Mouse (Mus musculus): ENCODE measurements around the gene Pcyt2.
"Not testable (repeated sequence)": the region's sequence is repeated elsewhere in the genome, so short reads cannot be mapped to it uniquely, and the experiment has no call there.

The Pcyt2 gene

GRCm38 (mm10) chr11:120615606-120616203 lies 2.0 kb downstream of the Pcyt2 start:
- DNase-seq (ENCODE audit: low spot score in 2 of 2): no peak

- no peak for DNase-seq (ENCODE audit: low spot score in 2 of 2)
Observed at GRCm38 (mm10) chr11:120615167-120615566, 2.6 kb downstream of the Pcyt2 start.

GRCm38 (mm10) chr11:120613976-120614375 lies 3.8 kb downstream of the Pcyt2 start:
- DNase-seq (ENCODE audit: low spot score in 2 of 2): no peak

GRCm38 (mm10) chr11:120613481-120613972 lies 4.2 kb downstream of the Pcyt2 start:
- DNase-seq (ENCODE audit: low spot score in 2 of 2): no peak

- DNase-seq (ENCODE audit: low spot score in 2 of 2): peak in 1 of 2 experiments; percentile 56
Observed at GRCm38 (mm10) chr11:120612763-120613162, 5.0 kb downstream of the Pcyt2 start.

GRCm38 (mm10) chr11:120610477-120611046 lies 7.2 kb downstream of the Pcyt2 start:
- no peak for DNase-seq (ENCODE audit: low spot score in 2 of 2)

- no peak for DNase-seq (ENCODE audit: low spot score in 2 of 2)
Observed at GRCm38 (mm10) chr11:120609250-120609649, 8.5 kb downstream of the Pcyt2 start.

- no peak for DNase-seq (ENCODE audit: low spot score in 2 of 2)
Observed at GRCm38 (mm10) chr11:120608241-120609034, 9.3 kb downstream of the Pcyt2 start, which contains the start of gene Npb. Gene Npb, plus strand, starts transcription at chr11:120608477.

GRCm38 (mm10) chr11:120606764-120607163 lies 11.0 kb downstream of the Pcyt2 start:
- no peak for DNase-seq (ENCODE audit: low spot score in 2 of 2)

GRCm38 (mm10) chr11:120605667-120606066 lies 12.1 kb downstream of the Pcyt2 start:
- DNase-seq (ENCODE audit: low spot score in 2 of 2): no peak

- DNase-seq (ENCODE audit: low spot score in 2 of 2): no peak
Observed at GRCm38 (mm10) chr11:120603545-120603944, 14.2 kb downstream of the Pcyt2 start.

GRCm38 (mm10) chr11:120600716-120601115 lies 17.0 kb downstream of the Pcyt2 start:
- no peak for DNase-seq (ENCODE audit: low spot score in 2 of 2)

GRCm38 (mm10) chr11:120598990-120599549 lies 18.7 kb downstream of the Pcyt2 start:
- no peak for DNase-seq (ENCODE audit: low spot score in 2 of 2)

- peak; percentile 82 to 88 for DNase-seq (ENCODE audit: low spot score in 2 of 2)
Observed at GRCm38 (mm10) chr11:120598283-120598989, 19.3 kb downstream of the Pcyt2 start, which contains the start of the genes Alyref and Anapc11. Gene Alyref, minus strand, starts transcription at chr11:120598365. Gene Anapc11, plus strand, starts transcription at chr11:120598421.

GRCm38 (mm10) chr11:120597240-120598235 lies 20.2 kb downstream of the Pcyt2 start:
- no peak for DNase-seq (ENCODE audit: low spot score in 2 of 2)

- DNase-seq (ENCODE audit: low spot score in 2 of 2): no peak
Observed at GRCm38 (mm10) chr11:120588531-120588930, 29.2 kb downstream of the Pcyt2 start.

- no peak for DNase-seq (ENCODE audit: low spot score in 2 of 2)
Observed at GRCm38 (mm10) chr11:120583937-120584336, 33.8 kb downstream of the Pcyt2 start.

GRCm38 (mm10) chr11:120582982-120583293 lies 34.8 kb downstream of the Pcyt2 start:
- DNase-seq (ENCODE audit: low spot score in 2 of 2): not testable (repeated sequence)

GRCm38 (mm10) chr11:120582268-120582981 lies 35.3 kb downstream of the Pcyt2 start:
- no peak for DNase-seq (ENCODE audit: low spot score in 2 of 2)
